Mouse (Mus musculus) ES-Bruce4 (cell line): ENCODE data around the gene L3mbtl4.

ENCODE experiments used
- CTCF ChIP-seq: IDR thresholded peaks from one replicate; pipeline ENCODE4 v1.8.1; 2011; ENCODE audit warnings: low read depth, low read length
- EP300 ChIP-seq: IDR thresholded peaks from 2 replicates; pipeline ENCODE4 v1.6.1; 2011; ENCODE audit warnings: low read depth, low read length; ENCODE audit not compliant: insufficient read depth

GRCm38 (mm10) chr17:68333382-68333781 lies 59.8 kb downstream of the L3mbtl4 start:
- TF ChIP-seq CTCF (no peak), EP300 (no peak)
